Mouse (Mus musculus): ENCODE measurements around the gene Hba-a2. TPM values are rescaled to one million over a fixed set of nuclear protein-coding genes. Genes with fewer than 3 reads are reported as not detected.

The Hba-a2 gene
- polyA plus RNA-seq, 1 experiment from 2014 or later, result 121,851 TPM

DNA sequence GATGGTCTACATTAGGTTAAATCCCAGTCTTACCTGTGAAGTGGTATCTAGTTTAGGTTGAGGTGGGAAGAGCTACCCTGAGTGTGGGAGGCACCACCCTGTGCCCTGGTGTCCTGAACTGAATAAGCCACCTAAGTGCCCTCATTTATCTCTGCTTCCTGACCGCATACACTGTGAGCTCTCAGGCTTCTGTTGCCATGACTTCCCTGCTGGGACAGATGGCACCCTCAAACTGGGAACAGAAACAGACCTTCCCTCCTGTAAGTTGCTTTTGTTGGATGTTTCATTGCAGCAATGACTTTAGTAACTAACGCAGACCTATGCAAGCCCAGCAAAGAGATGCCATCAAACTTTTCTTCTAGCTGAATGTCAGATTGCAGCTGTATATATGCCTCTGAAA, 36.9 kb downstream of the Hba-a2 start:
- Histone ChIP-seq H3K9me3 (replicated peaks) (peaks cover 3% of the 10 kb centered on the region; the same call in 1 of the 2 replicates), H3K4me2 (no peak overlapping the region), H3K4me1 (peaks cover 4% of the 10 kb centered on the region; the same call in 1 of the 2 replicates), H3K27me3 (replicated peaks) (peaks cover 5% of the 10 kb centered on the region), H3K4me3 (no peak overlapping the region), H3K27ac (no peak overlapping the region), H3K9ac (no peak overlapping the region), H3K36me3 (no peaks in the 10 kb centered on the region)
- ATAC-seq, result no peak
- WGBS (ENCODE audit: insufficient replicate concordance), result 58% methylated on average over 2 of the region's 2 CpGs

GRCm38 (mm10) chr11:32336435-32336907, 40.2 kb downstream of the Hba-a2 start:
- Histone ChIP-seq H3K27me3 (replicated peaks) (peaks cover 24% of the 10 kb centered on the region; the same call in 1 of the 2 replicates), H3K4me1 (no peaks in the 10 kb centered on the region), H3K36me3 (no peaks in the 10 kb centered on the region), H3K4me3 (no peak overlapping the region), H3K9ac (no peak overlapping the region), H3K4me2 (no peak overlapping the region), H3K27ac (no peak overlapping the region), H3K9me3 (replicated peaks) (peaks cover 3% of the 10 kb centered on the region; the same call in 1 of the 2 replicates)
- no peak for ATAC-seq
- WGBS (ENCODE audit: insufficient replicate concordance), result 78% methylated on average over 6 of the region's 6 CpGs

- Histone ChIP-seq H3K4me2 (no peak overlapping the region), H3K4me3 (no peak overlapping the region), H3K36me3 (no peaks in the 10 kb centered on the region), H3K27ac (no peak overlapping the region), H3K4me1 (peaks cover 7% of the 10 kb centered on the region), H3K27me3 (replicated peaks) (peaks cover 38% of the 10 kb centered on the region), H3K9me3 (replicated peaks) (peaks cover 1% of the 10 kb centered on the region; the same call in 1 of the 2 replicates), H3K9ac (0 out of 2 replicates have a peak overlapping the region, but pooled peaks have one; percentile 6)
- no peak for ATAC-seq
- WGBS (ENCODE audit: insufficient replicate concordance), result 34% methylated on average over 2 of the region's 2 CpGs
Measured at GRCm38 (mm10) chr11:32339131-32339531, 42.8 kb downstream of the Hba-a2 start.

DNA sequence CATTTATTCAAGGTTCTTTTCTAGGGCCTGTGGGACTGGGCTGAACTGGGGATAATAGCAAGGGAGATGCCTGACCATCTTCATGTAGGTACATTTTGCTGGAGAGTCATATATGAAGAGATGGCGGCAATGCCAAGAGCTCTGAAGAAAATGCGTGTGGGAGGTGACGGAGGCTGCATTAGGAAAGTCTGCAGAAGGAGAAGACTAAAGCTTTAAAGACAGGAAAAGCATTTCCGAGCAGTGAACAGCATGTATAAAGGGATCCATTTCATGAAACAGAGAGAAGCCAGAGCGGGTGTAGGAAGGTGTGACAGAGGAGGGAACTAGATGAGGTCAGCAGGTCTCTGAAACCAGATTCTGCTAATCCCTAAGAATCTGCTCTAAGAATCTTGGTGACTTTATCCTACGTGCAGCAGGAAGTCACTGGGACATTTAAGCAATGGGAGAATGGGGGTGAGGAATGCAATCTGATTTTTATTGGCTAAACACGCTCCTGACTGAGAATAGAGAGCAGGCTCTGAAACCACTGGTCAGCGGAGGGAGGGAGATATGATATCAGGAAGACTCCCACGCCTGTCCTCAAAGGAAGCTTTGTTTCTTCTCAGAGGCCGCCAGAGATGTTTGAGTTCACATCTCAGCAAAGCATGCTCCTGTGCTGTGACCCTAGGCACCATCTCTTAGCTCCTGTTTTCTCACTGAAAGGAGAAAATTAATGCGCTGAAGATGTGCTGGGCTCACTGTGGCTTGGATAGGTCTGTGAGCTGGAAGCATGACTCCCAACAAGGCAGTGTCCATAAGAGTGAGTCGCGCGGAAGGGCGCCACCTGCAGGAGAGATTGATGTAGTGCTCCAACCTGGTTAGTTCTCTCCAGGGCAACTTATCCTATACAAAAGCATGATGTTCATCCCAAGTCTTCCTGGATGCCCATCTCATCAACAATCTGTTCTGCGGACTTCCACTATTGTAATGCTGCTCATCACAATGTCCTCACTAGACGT, 44.5 kb downstream of the Hba-a2 start:
- ATAC-seq, result no peak
- peaks cover 7% of the 10 kb centered on the region for H3K4me1 ChIP-seq
- 30% methylated on average over 17 of the region's 17 CpGs for WGBS (ENCODE audit: insufficient replicate concordance)
- H3K27me3 ChIP-seq (replicated peaks), result peaks cover 54% of the 10 kb centered on the region
- no peaks in the 10 kb centered on the region for H3K9me3 ChIP-seq (replicated peaks)
- H3K27ac ChIP-seq, result no peak overlapping the region
- no peak overlapping the region for H3K9ac ChIP-seq
- no peak overlapping the region for H3K4me2 ChIP-seq
- no peaks in the 10 kb centered on the region for H3K36me3 ChIP-seq
- H3K4me3 ChIP-seq, result no peak overlapping the region

DNA sequence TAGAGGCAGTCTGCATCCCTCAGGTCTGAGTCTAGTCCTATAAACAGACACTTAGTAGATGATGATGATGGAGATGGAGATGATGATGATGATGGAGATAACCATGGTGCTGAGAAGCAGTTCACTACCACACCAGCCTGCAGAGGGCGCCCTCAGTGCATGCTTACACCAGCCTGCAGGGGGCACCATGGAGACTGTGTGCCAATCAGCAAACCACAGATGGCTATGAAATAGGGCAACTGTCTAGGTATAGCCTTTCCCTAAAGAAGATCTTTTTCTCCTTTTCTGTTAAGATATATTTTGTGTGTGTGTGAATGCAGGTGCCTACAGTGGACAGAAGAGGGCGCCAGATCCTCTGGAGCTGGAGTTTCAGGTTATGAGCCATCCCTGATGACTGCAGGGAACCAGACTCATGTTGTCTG, 46.5 kb downstream of the Hba-a2 start:
- Histone ChIP-seq H3K27me3 (replicated peaks) (peaks cover 74% of the 10 kb centered on the region), H3K36me3 (no peaks in the 10 kb centered on the region), H3K4me1 (peaks cover 16% of the 10 kb centered on the region), H3K9me3 (replicated peaks) (no peaks in the 10 kb centered on the region), H3K9ac (no peak overlapping the region), H3K27ac (no peak overlapping the region), H3K4me3 (no peak overlapping the region), H3K4me2 (no peak overlapping the region)
- WGBS (ENCODE audit: insufficient replicate concordance), result 8% methylated on average over 2 of the region's 2 CpGs
- ATAC-seq, result no peak

GRCm38 (mm10) chr11:32343350-32343749, 47.1 kb downstream of the Hba-a2 start:
- Histone ChIP-seq H3K4me1 (peaks cover 21% of the 10 kb centered on the region), H3K9me3 (replicated peaks) (no peaks in the 10 kb centered on the region), H3K27me3 (replicated peaks) (peaks cover 80% of the 10 kb centered on the region), H3K36me3 (no peaks in the 10 kb centered on the region), H3K4me2 (no peak overlapping the region), H3K27ac (no peak overlapping the region), H3K9ac (no peak overlapping the region), H3K4me3 (no peak overlapping the region)
- 73% methylated on average over 1 of the region's 1 CpGs for WGBS (ENCODE audit: insufficient replicate concordance)
- 0 out of 2 replicates have a peak, but pooled peaks have one; percentile 50 for ATAC-seq

- H3K27ac ChIP-seq, result no peak overlapping the region
- no peak for ATAC-seq
- peaks cover 38% of the 10 kb centered on the region for H3K4me1 ChIP-seq
- H3K36me3 ChIP-seq, result no peaks in the 10 kb centered on the region; the same call in 1 of the 2 replicates
- H3K4me2 ChIP-seq, result no peak overlapping the region
- peaks cover 71% of the 10 kb centered on the region for H3K27me3 ChIP-seq (replicated peaks)
- H3K4me3 ChIP-seq, result no peak overlapping the region
- WGBS (ENCODE audit: insufficient replicate concordance), result 48% methylated on average over 6 of the region's 6 CpGs
- H3K9ac ChIP-seq, result no peak overlapping the region
- no peaks in the 10 kb centered on the region for H3K9me3 ChIP-seq (replicated peaks)
Measured at GRCm38 (mm10) chr11:32345504-32346297, 49.4 kb downstream of the Hba-a2 start.

Other genes with a start within 250 kb of the Hba-a2 start
- gene Il9r, start 96.2 kb upstream of the Hba-a2 start, polyA plus RNA-seq (2016; fragmentation: Nextera tagmentation; extraction: Ambion mirVana), result 0.22 and 0.30 TPM in 2 replicates
- 103 TPM in 2 replicates for gene Snrnp25, start 91.1 kb upstream of the Hba-a2 start, polyA plus RNA-seq (2016; fragmentation: Nextera tagmentation; extraction: Ambion mirVana)
- gene Rhbdf1, start 74.2 kb upstream of the Hba-a2 start, polyA plus RNA-seq (2016; fragmentation: Nextera tagmentation; extraction: Ambion mirVana), result 12.0 and 14.1 TPM in 2 replicates
- gene Mpg, start 70.0 kb upstream of the Hba-a2 start, polyA plus RNA-seq (2016; fragmentation: Nextera tagmentation; extraction: Ambion mirVana), result 25.7 and 27.2 TPM in 2 replicates
- 34.6 and 39.1 TPM in 2 replicates for gene Nprl3, start 28.8 kb upstream of the Hba-a2 start, polyA plus RNA-seq (2016; fragmentation: Nextera tagmentation; extraction: Ambion mirVana)
- gene Hba-x, start 20.1 kb upstream of the Hba-a2 start, polyA plus RNA-seq (2016; fragmentation: Nextera tagmentation; extraction: Ambion mirVana), result 1,859 and 1,982 TPM in 2 replicates
- gene Hba-a1, start 13.0 kb upstream of the Hba-a2 start, polyA plus RNA-seq (2016; fragmentation: Nextera tagmentation; extraction: Ambion mirVana), result 52,845 and 54,272 TPM in 2 replicates
- 116 and 122 TPM in 2 replicates for gene Hbq1b, start 9.5 kb upstream of the Hba-a2 start, polyA plus RNA-seq (2016; fragmentation: Nextera tagmentation; extraction: Ambion mirVana)
- gene Hbq1a, start 3.6 kb downstream of the Hba-a2 start, polyA plus RNA-seq (2016; fragmentation: Nextera tagmentation; extraction: Ambion mirVana), result 4.2 and 5.2 TPM in 2 replicates
- 2.6 and 3.1 TPM in 2 replicates for gene Sh3pxd2b, start 51.3 kb downstream of the Hba-a2 start, polyA plus RNA-seq (2016; fragmentation: Nextera tagmentation; extraction: Ambion mirVana)
- gene Ubtd2, start 158.9 kb downstream of the Hba-a2 start, polyA plus RNA-seq (2016; fragmentation: Nextera tagmentation; extraction: Ambion mirVana), result 9.6 and 10.0 TPM in 2 replicates
- gene Efcab9, start 235.6 kb downstream of the Hba-a2 start, polyA plus RNA-seq (2016; fragmentation: Nextera tagmentation; extraction: Ambion mirVana), result 0.28 and 0.56 TPM in 2 replicates
- 5.7 and 6.0 TPM in 2 replicates for gene Stk10, start 236.8 kb downstream of the Hba-a2 start, polyA plus RNA-seq (2016; fragmentation: Nextera tagmentation; extraction: Ambion mirVana)